Mouse (Mus musculus): Measurements from ENCODE around the gene Sigirr.

- no peak for TF ChIP-seq POLR2A (IDR thresholded peaks at IDR 0.05; ENCODE audit: control insufficient read depth in 1 of 2, insufficient read depth in 1 of 2, low read depth in 1 of 2, low read length in 2 of 2, poor library complexity in 1 of 2)
- TF ChIP-seq EP300 (IDR thresholded peaks at IDR 0.05; ENCODE audit: low read depth in 1 of 2, low read length in 2 of 2): no peak
- no peak for TF ChIP-seq CTCF (IDR thresholded peaks at IDR 0.05 in 2 of 3, conservative IDR thresholded peaks at IDR 0.05 in 1 of 3; ENCODE audit: control insufficient read depth in 1 of 3, insufficient read depth in 1 of 3, low read depth in 2 of 3, low read length in 3 of 3, poor library complexity in 1 of 3, severe bottlenecking in 1 of 3)
- no peak for TF ChIP-seq MYC (IDR thresholded peaks at IDR 0.05; ENCODE audit: low read depth, low read length)
- TF ChIP-seq MEF2A (IDR thresholded peaks at IDR 0.05; ENCODE audit: extremely low read depth, insufficient replicate concordance, low read depth, low read length, poor library complexity, severe bottlenecking): no peak
Measured at GRCm38 (mm10) chr7:141063353-141063752, 37.0 kb downstream of the Sigirr start.
